Mouse (Mus musculus): Measurements from ENCODE around the gene Capn5.

Gene Capn5

GRCm38 (mm10) chr7:98109771-98110170 is 68.3 kb downstream of the Capn5 start:
- DNase-seq (ENCODE audit: low spot score) = no peak

DNA sequence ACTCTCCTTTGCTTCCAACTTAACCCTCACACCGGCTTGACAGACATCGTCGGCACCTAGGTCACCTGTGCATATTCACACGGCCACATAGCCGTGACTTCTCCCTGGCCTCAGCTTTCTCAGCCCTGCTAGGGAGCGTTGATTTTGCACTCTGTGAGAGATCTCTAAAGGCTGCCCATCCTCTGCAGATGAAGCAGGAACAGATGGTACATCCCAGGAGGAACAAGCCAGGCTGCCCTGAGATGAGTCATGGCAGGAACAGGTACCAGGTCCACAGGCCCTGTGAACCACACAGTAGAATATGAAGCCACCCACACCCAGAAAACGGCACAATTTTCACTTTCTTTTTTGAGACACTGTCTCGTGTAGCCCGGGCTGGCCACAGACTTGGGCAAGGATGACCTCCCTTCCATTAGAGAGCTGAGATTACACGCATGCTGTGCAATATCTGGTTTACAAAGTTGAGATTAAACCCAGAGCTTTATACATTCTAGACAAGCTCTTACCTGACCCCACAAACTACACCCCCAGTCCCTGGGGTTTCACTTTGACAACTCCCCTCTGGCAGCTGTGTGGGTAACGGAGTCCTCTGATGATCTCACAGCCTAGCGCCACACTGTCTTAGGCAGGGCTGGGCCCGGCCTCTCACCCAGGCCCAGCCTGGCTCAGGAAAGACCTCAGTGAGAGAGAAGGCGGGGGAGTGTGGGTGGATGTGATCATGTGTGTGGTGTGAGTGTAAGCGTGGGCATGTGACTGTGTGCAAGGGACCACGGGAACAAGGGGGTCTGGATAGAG is 69.2 kb downstream of the Capn5 start:
- DNase-seq (ENCODE audit: low spot score) = no peak

DNA sequence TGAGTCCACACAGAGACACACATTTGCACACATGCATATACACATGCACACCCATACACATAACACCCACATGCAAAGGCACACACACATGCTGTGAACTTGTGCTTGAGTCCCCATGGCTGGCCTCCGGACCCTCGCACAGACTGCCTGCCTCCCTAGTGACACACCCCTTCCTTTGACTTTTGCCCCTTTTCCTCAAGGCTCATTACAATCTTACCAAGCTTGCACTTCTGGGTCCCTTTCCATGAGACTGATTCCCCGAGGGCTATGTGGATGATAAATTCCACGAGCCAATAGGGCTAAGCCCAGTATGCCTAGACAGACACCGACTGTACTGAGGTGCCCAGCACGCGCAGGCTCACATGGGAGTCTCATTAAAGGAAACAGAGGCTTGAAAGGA is 71.8 kb downstream of the Capn5 start:
- DNase-seq (ENCODE audit: low spot score) = no peak

DNA sequence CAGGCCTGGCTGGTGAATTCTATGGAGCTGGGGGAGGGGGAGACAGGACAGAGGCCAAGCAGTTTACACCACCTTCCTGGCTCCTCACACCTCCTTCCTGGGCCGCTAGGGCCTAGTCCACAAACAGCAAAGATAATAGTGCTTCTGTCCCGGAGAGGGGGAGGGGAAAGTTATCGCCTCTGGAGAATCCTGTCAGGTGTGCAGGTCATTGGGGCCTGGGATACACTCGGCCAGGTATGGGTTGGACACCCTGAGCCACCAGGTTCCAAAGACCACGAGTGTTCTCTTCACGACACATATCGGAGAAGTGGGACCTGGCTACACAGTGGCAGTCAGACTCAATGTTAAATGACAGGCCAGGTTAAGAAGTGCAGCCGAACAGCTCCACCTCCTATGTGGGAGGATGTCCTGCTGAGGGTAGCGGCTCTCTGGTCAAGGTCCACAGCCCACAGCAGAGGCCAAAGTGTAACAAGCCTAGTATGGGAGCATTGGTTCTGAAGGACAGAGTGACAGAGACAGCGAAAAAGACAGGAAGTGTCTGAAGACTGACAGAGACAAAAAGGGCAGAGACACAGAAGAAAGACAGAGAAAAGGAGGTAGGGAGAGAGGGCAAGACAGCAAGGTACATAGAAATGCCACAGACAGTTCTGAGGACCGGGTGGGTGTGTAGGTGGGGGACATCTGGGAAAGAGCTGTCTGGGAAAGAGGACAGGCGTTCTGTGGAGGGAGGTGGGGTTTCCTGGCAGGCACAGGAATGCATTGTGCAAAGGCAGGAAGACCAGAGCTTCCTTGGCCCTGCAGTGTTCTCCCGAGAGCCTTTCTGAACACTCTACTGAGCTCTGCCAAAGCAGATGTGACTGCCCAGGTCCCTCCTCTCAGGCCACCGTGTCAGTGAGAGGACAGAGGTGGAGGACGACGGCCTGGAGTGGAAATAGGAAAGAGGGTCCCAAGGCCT is 73.3 kb downstream of the Capn5 start:
- no peak for DNase-seq (ENCODE audit: low spot score)

DNA sequence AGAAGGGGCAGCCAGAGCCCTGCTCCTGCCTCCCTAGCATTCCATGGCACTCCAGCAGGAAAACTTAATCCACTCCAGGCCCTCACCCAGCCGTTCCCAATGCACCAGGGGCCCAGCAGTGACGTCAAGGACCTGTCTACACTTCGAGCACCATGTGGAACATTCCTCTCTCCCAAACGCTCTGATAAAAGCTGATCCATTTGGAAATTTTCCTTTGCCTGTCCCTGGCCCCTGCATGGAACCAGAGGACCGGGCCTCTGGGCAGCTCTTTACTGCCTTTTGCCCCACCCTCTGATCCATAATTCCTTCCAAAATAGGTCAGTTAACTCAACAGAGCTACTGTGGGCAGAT is 74.2 kb downstream of the Capn5 start:
- DNase-seq (ENCODE audit: low spot score) = no peak

DNA sequence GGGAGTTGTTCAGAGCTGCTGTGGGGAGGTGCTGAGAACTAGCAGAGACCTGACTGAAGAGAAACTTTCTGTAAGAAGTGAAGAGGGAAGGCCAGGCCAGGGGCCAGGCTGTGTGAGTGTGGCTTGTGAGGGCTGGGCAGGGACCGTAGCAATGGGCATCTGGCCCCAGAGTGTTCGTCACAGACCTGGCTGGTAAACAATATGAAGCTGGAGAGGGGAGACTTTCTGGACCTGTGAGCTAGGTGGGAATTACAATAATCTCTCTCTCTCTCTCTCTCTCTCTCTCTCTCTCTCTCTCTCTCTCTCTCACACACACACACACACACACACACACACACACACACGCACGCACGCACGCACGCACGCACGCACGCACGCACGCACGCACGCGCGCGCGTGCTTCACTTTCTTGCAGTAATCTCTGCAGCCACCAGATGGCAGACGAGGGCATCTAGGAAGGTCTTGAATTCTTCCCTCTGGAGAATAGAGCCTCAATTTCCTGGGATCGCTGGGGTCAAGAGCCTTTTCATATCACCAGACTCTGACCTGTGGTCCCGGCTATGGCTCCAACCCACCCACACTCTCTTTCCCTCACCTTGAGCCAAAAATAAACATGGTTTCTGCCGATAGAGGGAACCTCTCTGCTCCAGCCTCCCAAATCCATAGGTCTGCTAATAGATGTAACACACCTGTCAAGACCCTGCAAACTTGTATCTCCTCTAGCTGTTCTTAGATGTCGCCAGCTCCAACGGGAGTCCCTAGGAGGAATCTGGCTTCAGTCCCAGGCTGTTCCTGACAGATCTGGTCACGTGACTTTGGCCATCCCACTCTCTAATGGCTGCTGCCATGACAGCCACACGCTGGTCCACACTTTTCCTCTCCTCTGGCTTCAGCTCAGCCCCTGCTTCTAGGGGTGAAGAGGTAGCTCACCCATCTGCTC is 74.8 kb downstream of the Capn5 start:
- DNase-seq (ENCODE audit: low spot score) = peak; percentile 79

- no peak for DNase-seq (ENCODE audit: low spot score)
Observed at GRCm38 (mm10) chr7:98102488-98102887, 75.6 kb downstream of the Capn5 start.

- DNase-seq (ENCODE audit: low spot score) = no peak
Observed at GRCm38 (mm10) chr7:98097557-98097956, 80.5 kb downstream of the Capn5 start.

DNA sequence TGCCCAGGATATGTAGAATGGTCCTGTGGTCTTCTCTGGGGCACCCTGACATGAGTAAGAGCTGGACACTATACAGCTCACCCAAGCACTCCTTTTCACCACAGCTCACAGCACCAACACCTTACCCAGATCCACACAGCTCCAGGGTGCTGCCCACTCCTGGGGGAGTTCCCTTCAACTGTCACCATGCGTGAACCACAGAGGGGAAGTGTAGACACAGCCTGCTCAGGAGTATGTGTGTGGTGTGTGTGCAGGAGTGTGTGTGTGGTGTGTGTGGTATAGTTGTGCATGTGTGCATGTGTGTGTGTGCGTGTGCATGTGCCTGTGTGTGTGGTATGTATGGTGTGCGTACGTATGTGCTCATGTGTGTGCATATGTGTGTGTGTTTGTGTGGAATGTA is 82.2 kb downstream of the Capn5 start:
- DNase-seq (ENCODE audit: low spot score) = no peak

GRCm38 (mm10) chr7:98086346-98086745 is 91.7 kb downstream of the Capn5 start:
- DNase-seq (ENCODE audit: low spot score) = no peak

- no peak for DNase-seq (ENCODE audit: low spot score)
Observed at GRCm38 (mm10) chr7:98085314-98085713, 92.8 kb downstream of the Capn5 start.

DNA sequence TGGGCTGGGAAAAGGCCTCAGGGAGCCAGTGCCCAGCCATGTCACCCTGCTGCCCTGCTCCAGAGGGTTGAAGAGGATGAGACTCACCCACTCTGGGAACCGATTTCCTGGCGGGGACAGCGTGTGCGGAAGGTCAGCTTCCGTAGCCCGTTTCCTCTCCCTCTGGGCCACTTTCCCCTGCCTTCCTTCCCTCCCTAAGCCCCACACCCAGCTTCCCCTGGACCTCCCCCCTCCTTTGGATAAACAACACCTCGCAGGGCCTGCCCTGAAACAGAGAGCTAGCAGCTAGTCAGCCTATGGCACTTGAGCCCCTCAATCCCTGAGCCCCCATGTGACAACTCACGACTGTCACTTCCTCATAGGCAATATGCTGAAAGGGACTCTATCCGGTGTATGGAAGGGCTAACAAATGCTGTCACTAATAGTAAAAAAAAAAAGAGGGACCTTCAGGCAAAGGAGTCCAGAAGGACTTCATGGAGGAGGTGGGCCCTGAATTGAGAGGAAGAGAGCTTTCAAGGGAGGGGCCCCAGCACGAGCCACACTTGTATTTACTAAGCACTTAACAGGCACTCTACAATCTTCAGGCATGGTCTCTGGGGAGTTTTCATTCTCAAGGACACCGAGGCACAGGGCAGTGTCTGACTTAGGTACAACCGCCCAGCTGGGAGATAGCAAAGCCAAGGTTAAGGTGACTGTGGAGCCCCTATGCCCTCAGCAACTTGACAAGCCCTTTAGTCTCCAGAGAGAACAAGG is 93.4 kb downstream of the Capn5 start:
- no peak for DNase-seq (ENCODE audit: low spot score)

DNA sequence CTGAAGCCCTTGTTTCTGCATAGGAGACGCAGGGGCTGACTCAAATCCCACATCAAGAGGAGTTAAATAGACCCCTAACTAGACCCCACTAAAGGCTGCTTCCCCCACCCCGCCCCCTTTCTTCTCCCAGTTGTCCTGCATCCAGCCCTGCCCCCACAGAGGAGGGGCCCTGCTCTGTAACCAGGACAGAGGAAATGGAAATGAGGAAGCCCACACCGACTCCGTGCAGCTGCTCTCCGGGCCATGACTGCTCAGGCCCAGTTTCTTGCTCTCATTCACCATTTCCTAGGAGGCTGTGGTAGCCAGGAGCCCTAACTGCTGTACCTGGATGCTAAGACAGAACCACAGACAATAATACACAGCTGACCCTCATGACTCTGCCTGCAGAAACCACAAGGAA is 95.7 kb downstream of the Capn5 start:
- DNase-seq (ENCODE audit: low spot score) = no peak

DNA sequence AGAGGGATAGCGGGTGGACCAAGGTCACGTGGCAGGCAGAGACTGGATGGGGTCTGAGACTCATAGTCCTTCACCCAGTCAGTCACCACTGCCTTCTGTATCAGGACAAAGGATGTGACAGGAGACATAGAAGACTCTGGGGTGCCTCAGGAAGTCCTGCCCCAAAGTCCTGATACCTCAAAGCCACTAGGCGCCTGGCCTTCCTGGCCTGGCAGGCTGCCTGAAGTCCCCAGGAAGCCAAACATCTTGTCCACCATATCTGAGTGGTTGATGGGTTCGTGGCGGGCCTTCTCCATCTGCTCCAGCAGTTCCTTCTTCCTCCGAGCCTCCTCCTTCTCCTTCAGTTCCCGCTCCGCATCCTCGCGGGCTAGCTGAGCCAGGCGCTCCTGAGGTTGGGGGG is 100.6 kb downstream of the Capn5 start:
- no peak for DNase-seq (ENCODE audit: low spot score)

DNA sequence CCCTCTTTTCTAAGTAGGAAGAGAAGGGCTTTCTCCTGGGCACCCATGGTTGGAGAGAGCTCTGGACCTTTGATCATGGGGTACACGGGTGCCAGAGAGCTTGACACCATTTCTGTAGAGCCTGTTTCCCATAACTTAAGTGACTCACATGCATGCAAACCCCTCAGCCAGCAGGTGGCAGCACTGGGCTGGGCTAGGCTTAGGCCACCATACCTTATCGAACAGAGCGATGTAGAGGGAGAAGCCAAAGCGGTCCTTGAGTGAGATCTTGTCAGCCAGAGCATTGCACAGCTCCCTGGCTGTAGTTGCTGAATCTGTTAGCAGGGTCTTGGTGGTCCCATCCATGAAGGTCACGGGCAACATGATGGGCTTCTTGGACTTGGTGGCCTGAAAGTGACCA is 106.5 kb downstream of the Capn5 start:
- DNase-seq (ENCODE audit: low spot score) = peak; percentile 55

Measured in layer of hippocampus, adult 9-10 months (tissue).